Mouse (Mus musculus): Measurements from ENCODE around the gene Fgfr2.

GRCm38 (mm10) chr7:130261684-130262527, 2861.2 kb downstream of the Fgfr2 start:
- no peak for TF ChIP-seq CHD2 (IDR thresholded peaks at IDR 0.05; ENCODE audit: low read depth, low read length)
- no peak for TF ChIP-seq ZC3H11A (IDR thresholded peaks at IDR 0.05; ENCODE audit: borderline replicate concordance, low read depth, low read length)
